Mouse (Mus musculus) left cerebral cortex, postnatal 25 days (tissue): Measurements from ENCODE around the gene Sh2b3. TPM values are rescaled to one million over a fixed set of nuclear protein-coding genes. Genes with fewer than 3 reads are reported as not detected.
"Not testable (repeated sequence)": the region's sequence is repeated elsewhere in the genome, so short reads cannot be mapped to it uniquely, and the experiment has no call there.

ENCODE experiments used
- DNase-seq, 2 experiments: peaks; one replicate each; pipeline ENCODE4 v3.0.0; 2022; ENCODE audit warnings: low spot score in 2 of 2, mixed read lengths in 1 of 2
- intact Hi-C: fragments of 180-260 bp; cut with DNase I; formaldehyde crosslinking; loops from one replicate; pipeline ENCODE4 v1.15.1; 2025
- total RNA-seq, 2 experiments: library from RNA; stranded (reverse); gene quantifications; 2 replicates each; pipeline ENCODE4 v1.2.3; 2021

The Sh2b3 gene
- total RNA-seq, 2 experiments from 2014 or later: 21.6 to 22.1 TPM

DNA sequence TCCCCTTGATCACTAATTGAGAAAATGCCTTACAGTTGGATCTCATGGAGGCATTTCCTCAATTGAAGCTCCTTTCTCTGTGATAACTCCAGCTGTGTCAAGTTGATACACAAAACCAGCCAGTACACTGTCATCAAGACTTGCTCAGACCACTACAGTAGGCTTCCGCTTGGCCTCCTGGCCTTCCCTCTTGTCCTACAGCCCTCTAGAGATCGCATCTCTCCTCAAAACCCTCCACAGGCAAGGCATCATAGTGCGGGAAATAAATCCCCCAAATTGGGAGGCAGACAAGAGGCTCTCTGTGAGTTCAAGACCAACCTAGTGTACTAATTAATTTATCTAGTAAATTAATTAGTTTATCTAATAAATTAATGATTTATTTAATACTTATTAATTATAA, 9.8 kb upstream of the Sh2b3 start:
- DNase-seq, intact Hi-C loops: not testable (repeated sequence)

DNA sequence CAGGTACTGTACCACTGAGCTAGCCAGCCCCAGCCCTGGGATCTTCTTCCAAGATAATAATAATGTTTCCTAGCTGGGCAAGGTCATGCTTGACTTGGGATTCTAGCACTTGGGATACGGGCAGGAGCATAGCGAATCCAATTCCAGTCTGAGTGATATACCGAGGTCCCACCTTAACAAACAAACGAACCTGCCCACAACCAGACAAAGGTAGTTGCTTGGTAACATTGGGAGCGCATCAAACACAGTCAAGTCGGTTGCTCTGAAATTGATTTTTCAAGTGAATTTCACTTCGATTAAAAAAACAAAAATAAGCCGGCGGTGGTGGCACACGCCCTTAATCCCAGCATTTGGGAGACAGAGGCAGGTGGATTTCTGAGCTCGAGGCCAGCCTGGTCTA, 8.9 kb upstream of the Sh2b3 start:
- intact Hi-C loops: no loop called here
- no peak for DNase-seq

DNA sequence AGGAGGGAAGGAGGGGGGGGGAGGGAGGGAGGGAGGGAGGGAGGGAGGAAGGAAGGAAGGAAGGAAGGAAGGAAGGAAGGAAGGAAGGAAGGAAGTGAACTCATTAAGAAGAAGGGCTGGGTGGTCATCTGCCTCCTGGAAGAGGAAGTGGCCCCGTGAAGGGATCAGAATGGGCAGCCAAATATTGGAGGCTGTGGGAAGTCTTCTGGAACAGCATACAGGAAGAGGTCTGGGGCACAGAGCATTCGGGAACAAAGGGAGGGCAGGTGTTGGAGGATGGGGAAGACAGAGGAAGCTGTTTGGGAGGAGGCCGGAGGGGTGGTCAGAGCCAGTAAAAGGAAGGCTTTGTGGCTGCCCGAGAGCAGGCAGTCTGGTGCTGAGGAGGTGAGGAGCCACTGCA, 7.9 kb upstream of the Sh2b3 start:
- DNase-seq: no peak
- intact Hi-C loops: no loop called here

DNA sequence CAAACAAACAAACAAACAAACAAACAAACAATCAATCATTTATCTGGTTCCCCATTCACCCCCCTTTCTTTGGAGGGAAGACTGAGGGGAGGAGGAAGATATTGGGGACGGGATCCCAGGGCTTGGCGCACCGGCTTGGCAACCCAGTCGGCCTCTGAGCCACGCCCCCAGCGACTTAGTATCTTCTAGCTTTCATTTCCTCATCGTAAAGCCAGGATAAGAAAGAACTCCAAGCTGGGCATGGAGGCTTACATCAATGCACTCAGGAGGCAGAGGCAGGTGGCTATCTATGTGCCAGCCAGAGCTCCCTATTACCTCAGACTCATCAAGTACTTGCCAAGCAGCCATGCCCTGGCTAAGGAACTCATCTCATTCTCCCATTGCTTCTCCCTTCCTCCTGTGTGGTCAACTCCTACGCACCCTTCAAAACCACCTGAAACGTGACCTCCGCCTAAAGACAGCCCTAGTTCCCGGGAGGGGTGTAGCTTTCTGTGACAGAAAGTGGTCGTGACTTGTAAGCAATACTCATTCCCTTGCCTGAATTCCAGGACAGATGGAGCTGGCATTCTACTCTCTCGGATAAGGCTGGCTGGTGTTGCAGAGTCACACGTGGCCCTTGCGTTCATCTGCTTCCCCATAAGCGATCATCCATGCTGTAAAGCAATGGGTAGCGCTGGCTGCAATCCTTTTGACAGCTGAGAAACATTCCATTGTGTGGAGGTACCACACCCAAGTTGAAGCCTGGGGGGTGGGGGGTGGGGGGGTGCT, 5.9 kb upstream of the Sh2b3 start:
- intact Hi-C loops: loop anchor here (2.0 to 5.0 kb wide), 2 partner anchors 27 to 36 kb away; no protein-coding TSS in a partner anchor

DNA sequence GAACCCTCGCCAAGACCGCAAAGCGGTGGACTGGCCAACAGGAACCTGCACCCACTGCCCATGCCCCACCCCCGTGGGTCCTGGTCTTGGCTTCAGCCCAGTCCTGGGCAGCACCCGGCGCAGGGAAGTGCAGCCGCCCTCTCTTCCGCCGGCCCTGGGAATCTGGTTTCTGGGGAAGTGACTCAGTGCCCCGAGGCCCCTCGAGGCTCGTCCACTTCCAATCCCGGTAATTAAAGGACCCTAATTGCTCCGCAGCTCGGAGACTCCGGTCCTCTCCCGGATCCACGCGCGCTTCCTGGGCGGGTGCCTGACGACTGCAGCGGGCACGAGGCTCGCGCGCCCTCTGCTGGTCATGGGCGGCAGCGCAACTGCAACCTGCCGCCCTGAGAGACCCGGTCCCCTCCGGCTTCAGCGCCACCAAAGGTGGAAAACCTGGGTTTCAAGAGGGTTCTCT, 5.2 kb upstream of the Sh2b3 start:
- DNase-seq: peak; percentile 69 to 84
- intact Hi-C loops: loop anchor here (2.0 to 5.0 kb wide), 2 partner anchors 26 to 35 kb away; no protein-coding TSS in a partner anchor

More for the DNA sequence above, 5.9 kb upstream of the Sh2b3 start:
- DNase-seq: no peak

DNA sequence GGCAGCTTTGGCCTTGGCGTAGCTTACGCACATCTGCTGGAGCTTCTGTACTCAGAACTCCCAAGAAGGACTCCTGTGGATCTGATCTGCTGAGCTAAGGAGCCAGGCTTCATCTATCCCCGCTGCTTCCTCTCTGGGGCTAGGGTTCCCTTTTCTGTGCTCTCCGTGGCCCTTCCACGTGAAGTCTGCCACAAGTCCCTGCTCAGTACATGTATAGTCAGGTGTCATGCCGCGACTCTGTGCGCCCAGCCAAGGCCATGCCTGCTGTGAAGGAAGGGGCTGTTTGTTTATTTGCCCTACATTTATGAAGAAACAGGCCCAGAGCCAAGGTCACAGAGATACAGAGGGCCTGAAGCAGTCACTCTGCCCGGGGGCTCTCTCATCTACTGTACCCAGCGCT, 4.5 kb upstream of the Sh2b3 start:
- intact Hi-C loops: loop anchor here (2.0 to 5.0 kb wide), 2 partner anchors 25 to 35 kb away; no protein-coding TSS in a partner anchor

DNA sequence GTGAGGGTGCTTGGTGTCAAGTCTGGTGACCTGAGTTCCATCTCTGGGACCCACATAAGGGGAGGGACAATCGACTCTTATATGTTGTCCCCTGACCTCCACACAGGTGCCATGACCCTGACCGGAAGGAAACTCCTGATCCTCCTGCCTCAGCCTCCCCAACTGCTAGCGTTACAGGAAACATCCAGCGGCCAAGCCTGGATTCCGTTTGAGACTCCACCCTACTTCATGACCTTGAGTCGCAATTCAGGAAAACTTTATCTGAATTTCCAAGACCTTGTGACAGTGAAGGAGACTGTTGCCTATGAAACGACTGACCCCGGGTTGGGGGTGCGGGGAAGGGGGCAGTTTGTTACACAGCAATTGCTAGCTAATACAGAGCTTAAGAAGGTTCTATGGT, 4.1 kb upstream of the Sh2b3 start:
- DNase-seq: no peak
- intact Hi-C loops: loop anchor here (5.0 kb wide), 1 partner anchor 34 kb away; no protein-coding TSS in a partner anchor

More for the DNA sequence above, 4.5 kb upstream of the Sh2b3 start:
- DNase-seq: no peak

DNA sequence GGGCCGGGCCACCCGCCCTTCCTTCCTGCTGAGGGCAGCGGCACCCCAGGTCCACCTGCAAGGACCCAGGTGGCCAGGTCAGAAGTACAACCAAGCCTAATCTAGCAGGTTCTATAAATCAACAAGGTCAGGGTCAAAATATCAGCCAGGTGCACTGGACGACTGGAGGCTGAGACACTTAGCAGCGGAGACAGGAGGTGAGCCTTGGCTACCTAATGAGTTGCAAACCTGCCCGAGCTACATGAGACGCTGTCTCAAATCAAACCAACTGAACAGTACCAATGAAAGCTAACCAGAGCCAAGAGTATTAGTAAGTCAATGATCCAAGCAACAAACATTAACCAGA, 1.7 kb upstream of the Sh2b3 start:
- DNase-seq: no peak
- intact Hi-C loops: loop anchor here (5.0 kb wide), 1 partner anchor 127 kb away; the partner anchor contains the start of gene Atxn2

DNA sequence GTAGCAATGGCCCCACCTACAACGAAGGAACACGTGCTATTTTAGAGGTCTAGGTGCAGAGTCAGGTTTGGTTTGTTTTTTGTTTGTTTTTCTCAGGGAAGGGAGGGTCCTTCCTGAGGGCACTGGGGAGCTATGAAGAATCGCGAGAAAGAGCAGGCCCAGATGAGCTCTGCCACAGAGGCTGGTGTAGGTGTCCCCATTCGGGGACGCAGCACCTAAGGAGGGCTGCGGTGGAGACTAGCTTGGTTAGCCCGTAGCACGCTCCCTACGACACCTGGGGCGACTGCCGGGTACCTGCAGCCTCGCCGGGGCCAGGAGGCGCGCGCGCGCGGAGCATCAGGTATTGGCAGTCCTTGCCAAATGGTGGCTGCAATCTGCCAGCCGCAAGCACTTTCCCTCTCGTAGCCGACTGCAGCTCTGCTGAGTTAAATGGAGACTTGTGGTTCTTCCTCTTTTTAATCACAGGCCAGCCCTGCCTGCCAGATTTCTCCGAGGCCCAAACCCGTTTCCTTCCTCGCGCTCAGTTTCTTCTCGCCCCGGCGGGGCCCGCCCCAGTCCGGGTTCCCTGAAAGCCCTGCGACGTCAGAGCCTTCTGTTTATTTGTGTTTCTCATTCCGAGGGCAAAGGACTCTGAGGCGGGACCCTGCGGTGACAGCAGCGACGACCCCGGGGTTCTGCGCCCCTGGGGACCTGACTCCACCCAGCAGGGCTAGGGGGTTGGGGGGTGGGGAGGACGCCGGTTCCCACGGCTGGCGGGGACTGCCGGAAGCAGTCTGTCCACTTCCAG, 1.1 kb upstream of the Sh2b3 start:
- DNase-seq: peak; percentile 55 to 68
- intact Hi-C loops: loop anchor here (5.0 kb wide), 1 partner anchor 126 kb away; the partner anchor contains the start of gene Atxn2

DNA sequence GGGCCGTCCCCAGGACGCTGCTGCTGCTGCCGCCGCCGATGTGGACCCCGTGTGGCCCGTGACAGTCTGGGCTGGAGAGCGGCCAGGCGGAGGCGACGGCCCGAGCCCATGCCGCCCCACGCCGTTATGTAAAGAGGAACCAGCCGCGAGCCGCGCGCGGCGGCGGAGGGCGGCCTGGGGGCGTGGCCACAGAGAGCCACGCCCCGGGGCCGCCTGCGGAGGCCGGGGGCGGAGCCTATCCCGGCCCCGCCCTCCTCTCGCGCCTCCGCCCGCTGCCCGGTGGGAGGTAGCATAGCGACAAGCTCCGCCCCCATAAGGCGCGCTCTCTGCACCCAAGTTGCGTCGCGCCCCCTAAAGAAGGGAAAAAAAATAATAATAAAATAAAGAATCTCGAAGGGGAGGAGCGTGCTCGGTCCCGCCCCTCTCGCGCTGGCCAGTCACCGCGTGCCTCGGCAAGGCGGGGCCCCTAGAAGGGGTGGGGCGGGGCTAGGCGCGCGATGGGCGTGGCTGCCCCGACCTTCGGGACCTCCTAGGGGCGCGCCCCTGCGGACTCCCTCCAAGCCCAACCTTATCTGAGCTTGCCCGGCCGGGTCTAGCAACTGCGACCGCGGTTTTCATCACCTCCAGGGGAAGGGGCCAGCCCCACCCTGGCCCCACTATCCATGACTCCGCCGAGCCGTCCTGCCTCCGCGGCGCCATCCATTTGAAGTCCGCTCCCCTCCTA, 592 bp downstream of the Sh2b3 start:
- intact Hi-C loops: loop anchor here (5.0 kb wide), 1 partner anchor 125 kb away; the partner anchor contains the start of gene Atxn2
- DNase-seq: peak; percentile 82 to 87

DNA sequence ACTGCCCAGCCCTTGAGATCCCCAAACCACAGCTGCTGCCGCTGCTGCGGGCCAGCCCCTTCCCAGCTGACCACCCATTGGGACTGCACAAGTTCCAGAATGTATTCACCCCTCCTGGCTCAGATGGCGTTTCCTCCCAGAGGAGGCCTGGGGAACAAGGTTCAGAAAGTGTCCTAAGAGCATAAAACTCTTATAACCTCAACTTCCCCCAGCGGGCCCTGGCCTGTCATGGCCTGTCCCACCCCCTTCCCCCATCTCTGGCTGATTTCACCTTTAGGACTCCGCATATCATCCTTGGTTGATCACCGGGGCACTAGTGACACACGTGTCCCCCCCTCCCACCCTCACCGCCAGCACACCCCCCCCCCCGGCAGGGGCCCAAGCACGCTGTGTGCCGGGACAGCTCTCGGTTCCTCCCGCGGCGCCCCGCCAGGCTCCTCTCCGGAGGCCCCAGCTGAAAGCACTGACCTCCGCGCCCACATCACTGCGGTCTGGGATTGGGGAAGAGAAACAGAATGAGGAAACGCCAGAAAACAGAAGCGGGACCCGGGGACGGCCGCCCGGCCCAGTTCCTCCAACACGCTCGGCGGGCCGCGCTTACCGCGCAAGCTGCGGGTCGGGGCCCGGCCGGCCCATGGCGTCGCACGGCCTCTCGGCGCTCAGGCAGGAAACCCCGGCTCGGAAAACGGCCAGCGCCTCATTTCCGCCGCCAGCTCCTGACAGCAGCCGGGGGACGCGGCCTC, 1.3 kb downstream of the Sh2b3 start:
- DNase-seq: peak in 1 of 2 experiments; percentile 62
- intact Hi-C loops: loop anchor here (5.0 kb wide), 1 partner anchor 124 kb away; the partner anchor contains the start of gene Atxn2

DNA sequence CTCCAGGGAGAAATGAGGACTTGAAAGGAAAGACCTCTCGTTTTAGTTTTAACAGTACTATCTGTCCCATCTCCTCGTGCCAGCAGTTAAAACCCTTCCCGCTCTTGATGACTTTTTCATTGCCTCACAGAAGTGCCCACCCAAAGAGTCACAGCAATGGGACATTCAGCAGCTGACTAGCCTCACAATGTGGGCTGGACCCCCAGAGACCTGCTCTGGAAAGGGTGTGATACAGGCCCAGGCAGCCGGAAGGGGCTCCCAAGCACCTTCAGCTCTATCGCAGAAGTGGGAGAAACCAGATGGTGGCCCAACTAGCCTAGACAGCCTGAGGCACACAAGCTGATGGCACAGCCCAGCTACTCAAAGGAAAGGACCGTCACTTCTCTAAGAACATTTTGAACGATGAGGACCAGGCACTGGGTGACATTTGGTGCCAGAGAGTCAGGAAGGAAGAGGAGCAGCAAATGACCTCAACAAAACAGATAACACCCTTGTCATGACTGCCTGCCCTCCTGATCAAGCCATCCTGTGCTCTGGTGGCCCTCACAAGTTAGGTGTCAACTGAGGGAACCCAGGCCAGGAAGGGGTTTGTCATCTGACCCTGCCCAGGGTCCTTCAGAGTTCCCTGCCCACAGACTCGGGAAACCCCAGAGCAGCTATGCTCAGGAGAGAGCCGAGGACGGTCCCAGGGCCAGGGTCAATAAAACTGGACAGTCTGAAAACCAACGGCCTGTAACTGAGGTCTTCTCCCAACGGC, 2.3 kb downstream of the Sh2b3 start:
- no peak for DNase-seq
- intact Hi-C loops: loop anchor here (5.0 kb wide), 1 partner anchor 123 kb away; the partner anchor contains the start of gene Atxn2

DNA sequence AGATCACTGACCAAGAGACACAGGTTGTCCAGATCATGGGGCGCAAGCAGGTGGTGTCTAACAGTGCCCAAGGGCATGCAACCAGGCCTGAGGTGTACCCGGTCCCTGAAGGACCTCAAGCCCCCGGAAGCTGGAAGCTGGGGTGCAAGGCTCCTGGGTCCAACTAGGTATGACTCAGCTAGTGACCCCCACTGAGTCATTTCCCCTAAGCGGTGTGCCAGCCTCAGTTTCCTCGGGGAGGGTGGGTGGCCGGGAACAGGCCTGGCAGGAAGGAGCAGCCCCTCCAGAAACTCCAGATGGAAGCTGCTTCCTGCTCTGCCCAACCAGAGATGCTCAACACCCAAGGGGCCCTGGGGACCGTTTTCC, 3.2 kb downstream of the Sh2b3 start:
- no peak for DNase-seq
- intact Hi-C loops: no loop called here

DNA sequence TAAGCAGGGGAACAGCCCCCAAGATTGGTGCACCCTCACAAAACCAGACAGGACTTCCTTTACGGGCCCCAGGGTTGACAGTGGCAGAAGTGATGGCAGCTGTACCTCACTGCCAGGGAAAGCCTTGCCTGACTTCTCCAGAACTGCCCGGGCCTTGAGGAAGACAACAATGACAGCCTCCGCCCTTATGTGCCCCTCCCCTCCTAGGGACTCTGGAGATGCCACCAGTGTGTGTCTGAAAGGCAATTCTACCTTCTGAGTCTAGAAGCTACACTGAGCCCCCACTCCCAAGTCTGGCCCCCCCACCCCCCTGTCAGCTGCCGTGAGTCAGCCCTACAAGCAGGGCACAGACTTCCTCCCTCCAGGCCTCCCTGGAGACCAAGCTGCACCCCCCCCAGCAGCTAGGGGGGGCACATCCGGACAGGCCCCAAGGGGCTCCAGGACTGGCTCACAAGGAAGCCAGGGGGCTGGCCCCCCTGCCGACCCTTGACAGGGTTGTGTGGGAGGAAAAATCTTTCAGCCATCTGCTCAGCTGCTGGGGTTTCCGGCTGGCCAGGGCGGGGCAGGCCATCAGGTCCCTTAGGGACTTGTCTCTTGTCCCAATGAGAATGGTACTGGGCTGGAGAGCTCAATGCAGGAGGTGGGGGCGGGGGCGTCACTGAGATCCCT, 3.7 kb downstream of the Sh2b3 start:
- no peak for DNase-seq
- intact Hi-C loops: no loop called here

DNA sequence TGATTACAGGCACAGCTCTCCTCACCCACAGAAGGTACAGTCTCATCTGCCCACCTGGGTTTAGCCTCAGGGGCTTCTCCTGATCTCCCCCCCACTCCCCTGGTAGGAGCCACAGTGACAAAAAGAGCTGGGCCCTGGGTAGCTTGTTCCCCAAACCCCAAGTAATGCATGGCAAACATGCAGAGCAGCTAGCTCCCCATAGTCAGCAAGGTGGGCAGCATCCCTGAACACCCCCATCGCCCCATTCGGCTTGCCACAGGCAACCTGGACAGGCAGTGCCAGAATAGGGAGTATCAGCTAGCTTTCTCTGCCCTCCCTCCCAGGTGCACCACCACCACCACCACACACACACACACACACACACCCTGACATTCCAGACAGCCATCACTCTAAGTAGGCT, 4.3 kb downstream of the Sh2b3 start:
- no peak for DNase-seq
- intact Hi-C loops: no loop called here

DNA sequence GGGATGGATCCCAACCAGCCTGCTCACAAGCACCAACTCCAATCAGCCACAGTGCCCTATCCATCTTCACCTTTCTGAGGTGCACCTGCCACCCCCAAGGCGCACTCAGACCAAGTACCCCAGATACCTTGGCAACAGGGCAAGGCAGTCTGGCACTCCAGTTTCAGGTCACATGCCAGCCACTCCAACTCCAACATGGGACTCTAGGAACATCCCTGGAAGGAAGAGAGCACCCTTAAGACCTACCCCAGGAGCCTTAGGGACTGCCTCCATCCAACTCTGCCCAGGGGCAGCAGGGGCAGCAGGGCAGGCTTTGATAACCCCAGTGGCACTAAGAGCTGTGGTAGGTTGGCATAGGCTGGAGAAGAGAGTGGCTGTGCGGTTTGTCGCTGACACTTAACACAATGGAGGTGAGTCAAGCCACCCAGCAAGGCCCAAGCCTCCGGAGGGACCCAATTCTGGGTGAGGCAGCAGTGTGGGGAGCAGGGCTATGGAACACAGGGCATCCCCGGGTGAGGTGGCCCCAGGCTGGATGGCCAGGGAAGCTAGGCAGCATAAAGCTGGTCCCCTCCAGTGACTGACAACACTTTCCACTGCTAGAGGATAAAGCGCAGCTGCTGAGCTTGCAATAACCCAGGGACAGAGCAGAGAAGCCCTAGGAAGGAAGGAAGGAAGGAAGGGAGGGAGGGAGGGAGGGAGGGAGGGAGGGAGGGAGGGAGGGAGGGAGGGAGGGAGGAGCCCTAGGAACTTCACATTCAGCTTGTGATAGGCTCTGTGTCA, 4.9 kb downstream of the Sh2b3 start:
- intact Hi-C loops: no loop called here
- no peak for DNase-seq

DNA sequence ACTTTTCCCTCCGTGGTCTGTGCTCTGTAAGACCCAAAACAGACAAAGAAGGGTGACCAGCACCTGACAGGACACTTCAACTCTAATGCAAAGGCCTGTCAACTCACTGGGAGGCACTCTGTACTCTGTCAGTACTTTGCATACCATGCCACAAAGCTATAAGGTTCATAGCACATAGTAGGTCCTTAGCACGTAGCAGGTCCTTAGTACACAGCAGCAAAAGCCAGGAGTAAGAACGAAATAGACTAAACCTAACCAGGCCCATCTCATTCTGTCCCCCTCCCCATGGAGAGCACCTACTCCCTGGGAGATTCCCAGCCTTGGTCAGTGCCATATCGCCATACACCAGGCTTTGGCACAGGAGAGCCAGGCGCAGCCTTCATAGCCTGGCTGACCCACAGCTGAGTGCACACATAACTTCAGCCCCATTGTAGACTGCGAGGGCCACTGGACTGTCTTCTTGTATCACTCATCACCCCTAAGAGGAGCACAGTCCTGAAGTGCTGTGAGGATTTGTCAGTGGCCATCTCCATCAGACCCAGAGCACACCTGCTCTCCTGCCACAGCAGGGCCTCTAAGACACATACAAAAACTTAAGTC, 6.3 kb downstream of the Sh2b3 start:
- intact Hi-C loops: no loop called here
- DNase-seq: no peak
